Mouse (Mus musculus) left cerebral cortex, adult 9 months (tissue): ENCODE measurements at regions not wholly inside any gene's neighbourhood (a gene's known extent, or its start where the extent isn't known, plus 50 kb on each side); places are given as distances from the start of the nearest gene placed in this dataset.
A peak's percentile ranks its signal among the peaks of the same experiment; 100 is the strongest.

Experiments
- DNase-seq, 2 experiments: peaks; one replicate each; pipeline ENCODE4 v3.0.0; 2022; ENCODE audit warnings: low spot score in 2 of 2

DNA sequence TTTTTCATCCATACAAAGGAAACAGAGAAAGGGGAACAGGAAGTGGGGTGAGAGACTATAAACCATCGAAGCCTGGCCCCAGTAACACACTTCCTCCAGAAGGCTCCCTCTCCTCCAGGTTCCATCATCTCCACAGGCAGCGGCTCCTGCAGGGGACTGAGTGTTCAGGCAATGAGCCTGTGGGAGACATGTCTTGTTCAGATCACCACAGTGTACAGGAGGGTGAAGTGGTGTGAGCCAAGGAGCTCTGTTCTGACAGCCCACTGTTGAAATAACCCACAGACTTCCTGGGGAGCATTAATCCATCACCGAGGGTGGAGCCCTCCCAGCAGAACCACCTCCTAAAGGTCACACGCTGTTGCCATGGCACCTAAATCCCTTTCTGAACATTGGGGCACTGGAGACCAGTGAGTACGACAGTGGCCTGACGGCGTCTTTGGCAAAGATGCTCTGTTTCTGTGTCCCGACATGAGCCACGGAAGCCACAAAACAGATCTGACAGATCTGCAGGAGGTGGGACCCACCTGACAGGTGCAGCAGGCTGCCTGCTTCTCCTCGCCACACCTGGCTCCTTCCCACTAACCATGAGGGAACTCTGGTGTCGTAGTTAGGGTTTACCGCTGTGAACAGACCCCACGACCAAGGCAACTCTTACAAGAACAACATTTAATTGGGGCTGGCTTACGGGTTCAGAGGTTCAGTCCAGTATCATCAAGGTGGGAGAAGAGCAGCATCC lies 60.9 kb downstream of the Psmg1 start:
- DNase-seq = no peak

GRCm38 (mm10) chr16:95928290-95929260 lies 62.2 kb downstream of the Psmg1 start:
- no peak for DNase-seq

DNA sequence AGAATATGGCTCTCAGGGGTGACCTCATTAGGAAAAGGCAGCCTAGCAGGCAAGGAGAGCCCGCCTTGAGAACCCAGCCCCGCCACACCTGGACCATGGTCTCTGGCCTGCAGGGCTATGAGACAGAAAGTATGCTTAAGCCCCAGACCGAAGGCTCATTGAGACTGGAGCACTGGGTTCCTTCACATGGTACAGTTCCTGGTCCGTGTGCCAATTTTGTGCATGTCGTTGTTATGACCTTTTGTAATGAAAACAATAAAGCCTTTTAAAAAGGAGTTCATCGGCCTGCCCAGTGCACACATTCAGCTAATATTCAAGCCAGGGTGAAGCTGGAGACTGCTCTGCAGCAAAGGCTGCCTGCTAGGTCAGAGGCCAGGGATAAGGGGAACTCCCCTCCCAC lies 64.2 kb downstream of the Psmg1 start:
- DNase-seq = no peak

DNA sequence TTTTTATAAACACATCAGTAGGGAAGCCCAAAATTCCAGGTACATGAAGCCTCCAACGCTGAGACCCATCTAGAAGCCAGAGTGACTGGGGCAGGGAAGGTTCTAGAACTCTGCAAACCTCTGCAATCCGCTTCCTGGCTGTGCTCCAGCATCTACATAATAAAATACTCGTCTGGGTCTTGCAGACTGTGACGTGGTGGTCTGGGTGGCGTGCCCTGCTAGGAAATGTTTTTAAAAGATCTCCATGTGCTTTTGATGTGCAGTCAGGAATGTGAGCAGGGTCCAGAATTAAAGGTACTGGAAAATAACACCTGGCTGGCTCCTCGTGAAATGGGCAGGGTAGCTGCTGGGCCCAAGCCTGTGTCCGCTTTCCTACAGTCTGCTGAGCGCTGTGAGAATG lies 66.0 kb downstream of the Psmg1 start:
- DNase-seq = no peak

DNA sequence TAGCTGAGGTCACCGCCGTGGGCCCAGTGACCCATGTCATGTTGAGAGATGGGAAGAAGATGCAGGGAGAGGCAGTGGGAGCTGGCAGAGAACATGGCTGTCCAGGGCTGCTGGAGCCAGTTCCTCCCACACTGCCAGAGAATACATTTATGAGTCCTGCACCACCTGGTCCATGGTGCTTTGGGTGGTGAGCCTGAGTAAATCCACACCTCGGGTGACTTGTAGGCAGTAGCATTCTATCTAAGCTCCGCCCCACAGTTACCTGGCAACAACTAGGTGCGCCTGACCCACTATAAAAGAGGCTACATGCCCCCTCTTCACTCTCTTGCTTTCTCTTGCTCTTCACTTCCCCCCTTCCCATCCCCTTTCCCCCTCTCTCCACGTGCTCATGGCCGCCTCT lies 66.8 kb downstream of the Psmg1 start:
- DNase-seq = no peak

DNA sequence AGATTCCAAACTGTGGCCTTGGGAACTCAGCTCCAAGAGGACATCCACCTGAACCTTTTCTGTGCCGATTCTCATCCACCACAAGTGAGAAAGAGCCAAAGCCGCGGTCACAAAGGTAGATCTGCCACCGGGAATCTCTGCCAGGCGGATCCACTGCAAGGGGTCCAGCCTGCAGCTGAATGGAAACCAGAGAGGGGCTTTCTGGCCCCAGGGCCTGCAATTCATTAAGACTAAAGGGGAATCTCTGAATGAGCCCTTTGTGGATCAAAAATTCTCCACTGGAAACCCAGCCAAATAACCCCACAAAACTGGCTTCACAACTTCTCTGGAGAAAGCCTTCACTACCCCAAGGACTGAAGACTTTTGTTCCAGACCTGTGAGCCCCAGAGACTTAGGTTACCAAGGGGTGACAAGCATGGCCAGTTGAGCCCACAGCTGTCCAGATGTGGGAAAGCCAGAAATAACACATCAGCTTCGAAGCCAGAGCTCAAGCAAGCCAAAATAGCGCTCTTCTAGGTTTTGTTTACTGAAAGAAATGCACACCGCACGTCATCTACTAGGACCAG lies 68.3 kb downstream of the Psmg1 start:
- no peak for DNase-seq

GRCm38 (mm10) chr16:95921169-95921568 lies 69.6 kb downstream of the Psmg1 start:
- no peak for DNase-seq

GRCm38 (mm10) chr16:95918651-95919425 lies 71.9 kb downstream of the Psmg1 start:
- peak; percentile 16 to 28 for DNase-seq

DNA sequence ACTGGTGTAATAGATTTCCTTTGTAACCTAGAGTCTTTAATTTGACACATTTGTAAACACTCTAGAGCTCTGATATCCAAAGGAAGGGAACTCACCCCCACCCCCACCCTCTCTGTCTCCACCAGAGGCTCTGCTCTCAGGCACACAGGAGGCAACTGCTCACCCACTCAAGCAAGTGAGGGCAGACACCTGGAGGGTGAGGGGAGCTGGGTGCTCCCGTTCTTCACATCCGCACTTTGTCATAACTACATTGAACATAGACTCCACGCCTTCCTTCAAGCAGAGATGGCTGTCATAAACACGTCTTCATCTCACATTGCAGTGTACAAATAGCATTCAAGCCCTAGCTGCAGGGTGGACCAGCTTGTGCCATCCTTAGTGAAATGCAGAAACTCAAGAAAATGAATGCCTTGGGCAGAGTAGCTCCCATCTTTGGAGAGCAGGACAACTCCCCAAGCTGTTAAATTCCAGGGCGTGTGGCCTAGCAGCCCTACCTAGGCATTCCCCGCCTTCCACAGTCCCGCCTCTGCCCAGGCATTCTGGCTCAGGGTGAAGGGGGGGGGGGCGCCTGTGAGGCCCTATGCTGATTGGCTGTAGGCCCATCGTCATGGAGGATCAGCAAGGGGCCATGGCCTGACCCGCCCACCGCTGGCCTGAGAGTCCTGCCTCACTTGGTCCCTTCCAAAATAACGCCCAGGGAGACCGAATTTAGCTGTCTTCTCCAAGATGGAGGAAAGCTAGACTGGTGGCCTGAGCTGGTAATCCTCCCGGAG lies 72.9 kb downstream of the Psmg1 start:
- DNase-seq = no peak

DNA sequence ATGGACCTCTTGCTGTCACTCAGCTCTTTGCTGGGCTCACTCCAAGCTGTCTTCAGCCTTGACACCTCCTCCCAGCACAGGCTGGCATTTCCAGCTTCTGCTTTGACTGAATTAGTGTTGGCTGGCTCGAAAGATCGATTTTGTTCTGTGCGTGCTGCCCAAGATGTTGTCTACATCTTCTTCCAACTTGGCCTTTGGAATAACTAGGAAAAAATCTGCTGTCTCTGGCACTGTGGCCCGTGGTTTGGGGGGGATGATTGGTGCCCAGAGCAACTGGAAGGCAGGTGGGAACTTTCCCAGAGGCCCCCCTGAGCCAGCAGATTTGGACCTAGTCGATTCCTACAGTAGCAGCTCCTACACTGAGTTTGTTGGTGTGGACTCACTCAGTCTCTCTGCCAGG lies 76.9 kb downstream of the Psmg1 start:
- peak in 1 of 2 experiments; percentile 36 for DNase-seq

DNA sequence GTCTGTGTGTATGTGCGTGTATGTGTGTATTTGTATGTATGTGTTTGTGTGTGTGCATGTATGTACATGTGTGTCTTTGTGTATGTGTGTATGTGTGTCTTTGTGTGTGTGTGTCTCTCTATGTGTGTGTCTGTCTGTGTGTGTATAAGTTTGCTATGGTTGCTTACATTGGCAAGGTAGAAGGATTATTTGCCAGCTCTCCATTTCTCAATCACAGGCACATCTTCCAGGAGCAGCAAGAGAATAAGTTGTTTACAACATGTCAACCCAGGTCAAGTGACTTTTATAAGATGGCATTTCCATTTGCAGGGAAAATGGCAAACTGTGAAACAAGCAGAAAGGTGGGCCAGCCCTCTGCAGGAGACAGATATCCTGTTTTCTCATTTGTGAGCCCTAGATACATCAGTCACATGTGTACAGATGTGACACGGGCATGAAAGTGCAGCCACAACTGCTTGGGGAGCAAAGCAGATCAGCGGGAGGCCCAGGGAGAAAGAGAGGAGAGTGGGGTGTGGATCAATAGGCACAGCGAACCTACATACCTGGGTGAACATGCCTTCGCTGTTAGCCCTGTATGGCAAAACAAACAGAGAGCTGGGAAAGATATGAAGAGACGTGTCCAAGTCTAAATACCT lies 86.1 kb downstream of the Psmg1 start:
- no peak for DNase-seq

DNA sequence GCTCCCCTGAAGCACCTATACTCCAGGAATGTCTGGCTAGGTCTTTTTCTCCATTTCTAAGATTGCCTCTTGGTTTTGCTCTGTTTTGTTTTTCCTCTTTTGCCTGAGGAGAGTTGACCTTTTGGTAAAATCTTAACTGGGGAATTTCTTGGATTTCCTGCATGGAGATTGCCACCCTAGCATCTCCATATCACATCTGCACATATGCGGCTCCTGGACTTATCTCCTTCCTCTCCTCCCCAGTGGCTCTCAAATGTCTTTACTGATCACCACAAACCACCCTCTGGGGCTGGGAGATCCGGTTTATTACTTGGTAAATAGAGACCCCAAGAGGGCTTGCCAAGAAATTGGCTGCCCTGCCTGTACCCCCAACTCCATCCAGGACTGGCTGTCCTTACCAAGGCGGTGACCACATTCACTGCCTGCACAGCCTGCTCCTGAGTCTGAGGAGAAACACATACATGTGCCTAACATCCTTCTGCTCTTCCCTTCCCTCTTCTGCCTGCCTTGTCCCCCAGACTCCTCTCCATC lies 87.3 kb downstream of the Psmg1 start:
- DNase-seq = no peak

- no peak for DNase-seq
Measured at GRCm38 (mm10) chr16:95902177-95902576, 88.6 kb downstream of the Psmg1 start.

- no peak for DNase-seq
Measured at GRCm38 (mm10) chr16:95901388-95901787, 89.4 kb downstream of the Psmg1 start.

DNA sequence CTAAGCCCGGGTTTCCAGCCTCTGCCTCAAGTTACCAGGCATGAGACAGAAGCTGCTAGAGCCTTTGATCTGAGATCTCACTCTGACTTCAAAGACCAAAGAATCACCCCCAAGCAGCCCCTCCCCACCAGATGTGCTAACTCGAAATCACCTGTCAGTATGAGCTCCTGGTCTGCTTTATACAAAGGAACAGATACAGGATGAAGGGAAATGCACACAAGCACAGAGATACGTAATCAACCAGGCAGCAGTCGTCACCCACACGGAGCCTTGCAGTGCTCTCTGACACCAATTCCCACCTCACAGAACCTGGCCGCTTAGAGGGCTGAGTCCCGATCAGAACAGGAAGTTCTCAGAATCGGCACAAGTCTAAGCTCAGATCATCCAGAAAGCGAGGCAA lies 90.6 kb downstream of the Psmg1 start:
- DNase-seq = no peak

DNA sequence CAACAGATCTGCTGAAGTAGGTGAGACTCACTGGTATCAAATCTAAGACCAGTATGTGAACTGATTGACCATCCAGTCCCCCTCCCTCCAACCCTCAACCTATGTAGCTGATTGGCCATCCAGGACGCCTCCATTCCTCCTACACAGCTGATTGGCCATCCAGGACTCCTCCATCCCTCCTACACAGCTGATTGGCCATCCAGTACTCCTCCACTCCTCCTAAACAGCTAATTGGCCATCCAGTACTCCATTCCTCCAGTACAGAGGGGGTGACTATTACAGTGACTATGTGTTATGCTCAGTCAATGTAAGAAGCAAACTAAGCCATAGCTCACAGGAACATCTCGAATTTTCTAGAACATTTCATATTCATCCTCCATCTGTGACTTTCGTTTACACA lies 91.1 kb downstream of the Psmg1 start:
- DNase-seq = no peak

GRCm38 (mm10) chr16:95897843-95898242 lies 92.9 kb downstream of the Psmg1 start:
- no peak for DNase-seq

DNA sequence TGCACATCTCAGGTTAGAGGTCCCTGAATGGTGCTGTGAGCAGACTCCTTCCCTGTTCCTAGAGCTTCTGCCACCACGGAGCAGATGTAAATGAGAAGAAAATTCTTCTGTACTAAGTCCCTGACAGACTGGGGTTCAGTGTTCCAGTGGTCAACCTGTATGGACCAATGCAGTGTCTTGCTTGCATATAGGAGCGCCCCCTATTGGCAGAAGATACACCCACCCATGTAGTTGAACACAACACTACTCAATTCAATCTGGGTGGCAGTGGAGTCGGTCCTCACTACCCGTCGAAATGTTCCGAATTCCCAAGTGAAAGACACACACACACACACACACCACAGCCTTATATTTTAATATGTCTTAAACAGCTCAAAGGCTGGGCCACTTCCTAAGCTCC lies 94.6 kb downstream of the Psmg1 start:
- no peak for DNase-seq

- DNase-seq = no peak
Measured at GRCm38 (mm10) chr16:95893534-95894290, 97.0 kb downstream of the Psmg1 start.

GRCm38 (mm10) chr16:95892356-95892755 lies 98.4 kb downstream of the Psmg1 start:
- no peak for DNase-seq
